Mouse (Mus musculus) A20 (cell line): Measurements from ENCODE around the gene Rhoq.
A peak's percentile ranks its signal among the peaks of the same experiment; 100 is the strongest.

ENCODE experiments used
- DNase-seq: peaks from one replicate; pipeline ENCODE4 v3.0.0-alpha.2; 2011; ENCODE audit warnings: low read depth, low spot score

The Rhoq gene

GRCm38 (mm10) chr17:86963586-86963902, 662 bp downstream of the Rhoq start:
- peak; percentile 61 for DNase-seq

- DNase-seq, result no peak
These were observed 1.2 kb downstream of the Rhoq start for GRCm38 (mm10) chr17:86964041-86964440.

GRCm38 (mm10) chr17:86964502-86964901, 1.6 kb downstream of the Rhoq start:
- DNase-seq, result peak; percentile 93

- no peak for DNase-seq
These were observed 2.2 kb downstream of the Rhoq start for GRCm38 (mm10) chr17:86965121-86965520.

- no peak for DNase-seq
These were observed 3.2 kb downstream of the Rhoq start for GRCm38 (mm10) chr17:86966040-86966439.

- peak; percentile 25 for DNase-seq
These were observed 4.2 kb downstream of the Rhoq start for GRCm38 (mm10) chr17:86967048-86967447.

GRCm38 (mm10) chr17:86967536-86968525, 4.9 kb downstream of the Rhoq start:
- DNase-seq, result peak; percentile 77

- DNase-seq, result peak; percentile 73
These were observed 5.7 kb downstream of the Rhoq start for GRCm38 (mm10) chr17:86968581-86968980.

GRCm38 (mm10) chr17:86969582-86969981, 6.7 kb downstream of the Rhoq start:
- peak; percentile 96 for DNase-seq

- no peak for DNase-seq
These were observed 7.3 kb downstream of the Rhoq start for GRCm38 (mm10) chr17:86970026-86970750.

- no peak for DNase-seq
These were observed 8.2 kb downstream of the Rhoq start for GRCm38 (mm10) chr17:86971036-86971435.

GRCm38 (mm10) chr17:86971860-86972259, 9.0 kb downstream of the Rhoq start:
- no peak for DNase-seq

GRCm38 (mm10) chr17:86973097-86973496, 10.2 kb downstream of the Rhoq start:
- no peak for DNase-seq

- no peak for DNase-seq
These were observed 13.5 kb downstream of the Rhoq start for GRCm38 (mm10) chr17:86976387-86976786.

- DNase-seq, result no peak
These were observed 15.6 kb downstream of the Rhoq start for GRCm38 (mm10) chr17:86978496-86978895.

GRCm38 (mm10) chr17:86981205-86981604, 18.3 kb downstream of the Rhoq start:
- DNase-seq, result no peak

- no peak for DNase-seq
These were observed 18.8 kb downstream of the Rhoq start for GRCm38 (mm10) chr17:86981701-86982100.

GRCm38 (mm10) chr17:86982497-86982896, 19.6 kb downstream of the Rhoq start:
- DNase-seq, result no peak

GRCm38 (mm10) chr17:86986449-86987138, 23.7 kb downstream of the Rhoq start:
- no peak for DNase-seq

- DNase-seq, result peak; percentile 58
These were observed 25.3 kb downstream of the Rhoq start for GRCm38 (mm10) chr17:86988161-86988560.

GRCm38 (mm10) chr17:86988601-86989184, 25.8 kb downstream of the Rhoq start:
- no peak for DNase-seq

GRCm38 (mm10) chr17:86991306-86991705, 28.4 kb downstream of the Rhoq start:
- DNase-seq, result no peak
